Comparison of ENCODE assay signal across 7 mouse cellular contexts in genomic region chr2:131179990-131180587, GRCm38 (mm10). TPM values are rescaled to one million over a fixed set of nuclear protein-coding genes. Genes with fewer than 3 reads are reported as not detected.
DNase-seq lines count a peak whose midpoint lies in the region; ATAC-seq and TF ChIP-seq lines count a peak whose summit lies in the region.

Cenpb (minus strand) TSS chr2:131180067.

- WGBS in intestine, embryonic 16.5 days = 2% methylated on average over 52 of the region's 57 CpGs
- WGBS in limb, embryonic 10.5 days = 8% methylated on average over 57 of the region's 57 CpGs
- WGBS in midbrain, embryonic 12.5 days = 3% methylated on average over 35 of the region's 57 CpGs
- WGBS in small intestine, adult 2 months = 4% methylated on average over 52 of the region's 57 CpGs

- peaks cover 30% of the 10 kb centered on the region for H3K4me1 ChIP-seq in intestine, embryonic 16.5 days (ENCODE audit: control insufficient read depth, insufficient read depth, low read length)
- peaks cover 38% of the 10 kb centered on the region for H3K4me1 ChIP-seq in limb, embryonic 10.5 days
- H3K4me1 ChIP-seq in midbrain, embryonic 12.5 days = peaks cover 38% of the 10 kb centered on the region
- H3K4me1 ChIP-seq in small intestine, adult 2 months (ENCODE audit: control insufficient read depth, insufficient read depth, insufficient read length, low read length) = peaks cover 21% of the 10 kb centered on the region

- TF ChIP-seq POLR2A in small intestine, adult 2 months (IDR thresholded peaks at IDR 0.05; ENCODE audit: low read depth, low read length) = no peak

- H3K27ac ChIP-seq in intestine, embryonic 16.5 days (ENCODE audit: low read length) = peak within 1 kb of the TSS; percentile 97
- peak within 1 kb of the TSS; percentile 91 for H3K27ac ChIP-seq in limb, embryonic 10.5 days
- peak within 1 kb of the TSS; percentile 88 for H3K27ac ChIP-seq in midbrain, embryonic 12.5 days (replicated peaks)
- peak within 1 kb of the TSS; percentile 85 for H3K27ac ChIP-seq in small intestine, adult 2 months (ENCODE audit: insufficient read depth, low read depth, low read length)

- no peaks in the 10 kb centered on the region for H3K9me3 ChIP-seq in intestine, embryonic 16.5 days (ENCODE audit: control insufficient read depth, low read length)
- H3K9me3 ChIP-seq in limb, embryonic 10.5 days (replicated peaks) = no peaks in the 10 kb centered on the region
- H3K9me3 ChIP-seq in midbrain, embryonic 12.5 days = no peaks in the 10 kb centered on the region

- peak; percentile 80 for ATAC-seq in intestine, embryonic 16.5 days
- peak; percentile 86 for ATAC-seq in midbrain, embryonic 12.5 days (ENCODE audit: low FRiP score, low read depth)

- H3K4me3 ChIP-seq in intestine, embryonic 16.5 days (ENCODE audit: low read length) = peak within 1 kb of the TSS; percentile 84
- H3K4me3 ChIP-seq in limb, embryonic 10.5 days = peak within 1 kb of the TSS; percentile 72
- H3K4me3 ChIP-seq in midbrain, embryonic 12.5 days = peak within 1 kb of the TSS; percentile 82
- H3K4me3 ChIP-seq in small intestine, adult 2 months (ENCODE audit: low read depth, low read length) = peak within 1 kb of the TSS; percentile 92

- DNase-seq in adrenal gland, adult 8-10 months = peak; percentile 73
- peak; percentile 73 for DNase-seq in embryo, embryonic 11.5 days (ENCODE audit: low read depth, low spot score)
- DNase-seq in gastrocnemius, postnatal 4 days (ENCODE audit: low spot score in 2 of 2) = peak; percentile 80 to 85
- DNase-seq in limb, embryonic 10.5 days (ENCODE audit: low spot score) = peak; percentile 90

- no peaks in the 10 kb centered on the region; the same call in 1 of the 2 replicates for H3K36me3 ChIP-seq in intestine, embryonic 16.5 days (ENCODE audit: control insufficient read depth, insufficient read depth, low read length)
- H3K36me3 ChIP-seq in limb, embryonic 10.5 days = peaks cover 33% of the 10 kb centered on the region
- H3K36me3 ChIP-seq in midbrain, embryonic 12.5 days = peaks cover 18% of the 10 kb centered on the region
- peaks cover 3% of the 10 kb centered on the region; the same call in 1 of the 2 replicates for H3K36me3 ChIP-seq in small intestine, adult 2 months (ENCODE audit: control insufficient read depth, insufficient read depth, low read length)

- no peaks in the 10 kb centered on the region for H3K27me3 ChIP-seq in intestine, embryonic 16.5 days (replicated peaks; ENCODE audit: control insufficient read depth, insufficient read depth, low read length)
- peaks cover 2% of the 10 kb centered on the region; the same call in 1 of the 2 replicates for H3K27me3 ChIP-seq in limb, embryonic 10.5 days (ENCODE audit: low read depth, poor library complexity, severe bottlenecking)
- no peaks in the 10 kb centered on the region for H3K27me3 ChIP-seq in midbrain, embryonic 12.5 days
- no peaks in the 10 kb centered on the region for H3K27me3 ChIP-seq in small intestine, adult 2 months (ENCODE audit: control insufficient read depth, insufficient read depth, low read length)

- TF ChIP-seq CTCF in small intestine, adult 2 months (IDR thresholded peaks at IDR 0.05; ENCODE audit: extremely low read depth, insufficient read length, insufficient replicate concordance, low read depth, low read length) = peak; percentile 52

- H3K9ac ChIP-seq in intestine, embryonic 16.5 days (ENCODE audit: low read depth, low read length) = peak within 1 kb of the TSS; percentile 96
- peak within 1 kb of the TSS; percentile 91 for H3K9ac ChIP-seq in midbrain, embryonic 12.5 days (replicated peaks)

- H3K4me2 ChIP-seq in intestine, embryonic 16.5 days (ENCODE audit: low read depth, low read length) = peak within 1 kb of the TSS; percentile 95
- H3K4me2 ChIP-seq in midbrain, embryonic 12.5 days (replicated peaks) = peak within 1 kb of the TSS; percentile 96

RNA-seq across cellular contexts. Expression of gene Cenpb, which starts in this region (rescaled TPM):
- 10 to 100 TPM; 63.5 to 76.9 (median 73.5) TPM for total RNA-seq in adrenal gland, adult 8-10 months (2022)
- 10 to 100 TPM; 63.8 to 70.1 TPM for total RNA-seq in gastrocnemius, postnatal 4 days (2021)
- 9.5 and 9.7 TPM in 2 replicates for polyA plus RNA-seq in intestine, embryonic 16.5 days (2015; fragmentation: Nextera tagmentation; extraction: Ambion mirVana)
- polyA plus RNA-seq in limb, embryonic 10.5 days (2016; fragmentation: Nextera tagmentation; extraction: Ambion mirVana) = 7.7 and 8.9 TPM in 2 replicates
- polyA plus RNA-seq in midbrain, embryonic 12.5 days (2016; fragmentation: Nextera tagmentation; extraction: Ambion mirVana) = 16.2 and 17.4 TPM in 2 replicates
- 57.7 and 95.1 TPM in 2 replicates for polyA plus RNA-seq in small intestine, adult 2 months (2012; rRNA removed)

Comparison
In these comparisons a context has a peak if more than half of its experiments do, and no peak if none do; other contexts are left out.
1. Peak in every context shown above with its lines: DNase-seq, ATAC-seq, H3K4me3 ChIP-seq and H3K27ac ChIP-seq.